Mouse (Mus musculus) heart, adult 8-10 months (tissue): ENCODE measurements around the gene Ddx6. TPM values are rescaled to one million over a fixed set of nuclear protein-coding genes. Genes with fewer than 3 reads are reported as not detected.

Experiments
- DNase-seq: peaks from one replicate; pipeline ENCODE4 v3.0.0; 2022; ENCODE audit warnings: low spot score
- total RNA-seq, 4 experiments: library from RNA; stranded (reverse); gene quantifications; 2 replicates each; pipeline ENCODE4 v1.2.4; 2022

The Ddx6 gene
- total RNA-seq, 4 experiments from 2014 or later = 78.5 to 93.2 (median 88.8) TPM

DNA sequence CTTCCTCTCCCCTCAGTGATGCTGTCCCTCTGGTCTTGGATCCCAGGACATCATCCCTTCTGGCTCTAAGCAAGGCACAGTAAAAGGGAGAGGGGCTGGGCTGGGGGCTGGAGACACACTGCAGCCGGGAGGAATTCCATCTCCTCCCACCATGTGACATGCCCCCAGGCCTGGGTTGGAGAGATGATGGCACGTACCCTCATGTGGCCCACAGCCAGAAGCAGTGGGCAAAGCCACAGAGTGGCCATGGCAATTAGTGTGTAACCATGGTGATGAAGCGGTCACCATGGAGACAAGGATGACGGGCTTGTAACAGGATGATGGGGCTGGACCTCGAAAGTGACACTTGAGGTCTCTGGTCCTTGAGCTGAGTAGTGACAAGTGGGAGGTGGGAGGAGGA lies 81.9 kb downstream of the Ddx6 start:
- DNase-seq = no peak

GRCm38 (mm10) chr9:44688013-44688412 lies 83.3 kb downstream of the Ddx6 start:
- DNase-seq = no peak

Other genes with a start within 250 kb of the Ddx6 start
- gene Vps11, start 243.2 kb upstream of the Ddx6 start, total RNA-seq = 10 to 100 TPM; 15.3 to 20.2 (median 16.5) TPM
- gene Hyou1, start 225.4 kb upstream of the Ddx6 start, total RNA-seq = 10 to 100 TPM; 50.4 to 82.6 (median 67.0) TPM
- 10 to 100 TPM; 22.5 to 24.5 (median 22.9) TPM for gene Slc37a4, start 208.0 kb upstream of the Ddx6 start, total RNA-seq
- gene Rps25, start 197.8 kb upstream of the Ddx6 start, total RNA-seq = 100 to 1,000 TPM; 784 to 974 (median 849) TPM
- 10 to 100 TPM; 38.3 to 42.9 (median 41.2) TPM for gene Trappc4, start 197.3 kb upstream of the Ddx6 start, total RNA-seq
- gene Ccdc84, start 186.3 kb upstream of the Ddx6 start, total RNA-seq = 1 to 10 TPM; 4.9 to 8.0 (median 5.5) TPM
- gene Foxr1, start 163.8 kb upstream of the Ddx6 start, total RNA-seq = not detected
- under 1 TPM in 2 of 4 experiments, not detected in 2; 0.26 to 0.28 TPM for gene Upk2, start 149.9 kb upstream of the Ddx6 start, total RNA-seq
- gene Bcl9l, start 122.1 kb upstream of the Ddx6 start, total RNA-seq = 10 to 100 TPM; 51.6 to 56.9 (median 53.9) TPM
- gene Cxcr5, start 43.0 kb upstream of the Ddx6 start, total RNA-seq = under 1 TPM in 3 of 4 experiments, not detected in 1; 0.11 to 0.72 (median 0.14) TPM
- gene Treh, start 68.3 kb downstream of the Ddx6 start, total RNA-seq = not detected
- gene Phldb1, start 130.3 kb downstream of the Ddx6 start, total RNA-seq = 100 to 1,000 TPM; 108 to 146 (median 128) TPM
- gene Arcn1, start 163.0 kb downstream of the Ddx6 start, total RNA-seq = 10 to 100 TPM; 79.7 to 89.3 (median 80.9) TPM
- 10 to 100 TPM; 19.1 to 35.6 (median 22.8) TPM for gene Ift46, start 163.0 kb downstream of the Ddx6 start, total RNA-seq
- 10 to 100 TPM in 2 of 4 experiments, 1 to 10 TPM in 2; 8.6 to 21.9 (median 10.5) TPM for gene Tmem25, start 194.4 kb downstream of the Ddx6 start, total RNA-seq
- gene Ttc36, start 198.2 kb downstream of the Ddx6 start, total RNA-seq = 1 to 10 TPM in 2 of 4 experiments, under 1 TPM in 2; 0.63 to 1.5 (median 0.97) TPM